Mouse (Mus musculus) testis, adult 2 months (tissue): ENCODE results near the gene Comt.

Source experiments
- CTCF ChIP-seq: fragments of 200-500 bp; IDR thresholded peaks from 2 replicates; pipeline ENCODE4 v1.5.1; 2012; ENCODE audit warnings: low read depth, mild to moderate bottlenecking, inconsistent platforms, low read length, moderate library complexity; ENCODE audit not compliant: control insufficient read depth, insufficient read depth, insufficient replicate concordance
- POLR2A ChIP-seq: fragments of 200-500 bp; IDR thresholded peaks from 2 replicates; pipeline ENCODE4 v1.6.1; 2012; ENCODE audit warnings: low read depth, mild to moderate bottlenecking, inconsistent platforms, low read length, moderate library complexity; ENCODE audit not compliant: control insufficient read depth

GRCm38 (mm10) chr16:18383045-18383726 lies 43.5 kb downstream of the Comt start:
- TF ChIP-seq CTCF (no peak), POLR2A (no peak)
